Mouse (Mus musculus): ENCODE measurements at regions not wholly inside any gene's neighbourhood (a gene's known extent, or its start where the extent isn't known, plus 50 kb on each side); places are given as distances from the start of the nearest gene placed in this dataset.
"Not testable (repeated sequence)": the region's sequence is repeated elsewhere in the genome, so short reads cannot be mapped to it uniquely, and the experiment has no call there.

DNA sequence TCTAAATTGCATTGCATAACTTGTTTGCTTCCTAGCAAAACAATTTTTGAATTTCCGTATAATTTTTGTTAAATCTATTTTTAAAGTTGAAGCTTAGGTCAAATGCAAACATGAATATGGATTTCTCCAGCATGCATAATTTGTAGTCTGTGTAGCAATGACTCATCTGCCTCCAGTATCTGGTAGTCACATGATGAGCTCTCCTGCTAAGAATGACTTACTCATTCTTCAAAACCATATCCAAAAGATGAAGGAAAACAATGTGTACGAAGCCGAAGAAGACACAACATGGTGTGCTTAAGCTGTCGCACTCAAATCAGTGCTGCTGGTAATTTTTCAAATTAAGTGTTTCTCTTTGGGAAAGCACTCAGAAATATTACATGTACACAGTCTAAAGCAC is 1453.2 kb upstream of the Gje1 start:
- ATAC-seq (ENCODE audit: low FRiP score), result no peak
- H3K4me2 ChIP-seq (replicated peaks), result no peak overlapping the region
- no peak overlapping the region for H3K4me3 ChIP-seq (replicated peaks; ENCODE audit: low read length)
- no peak overlapping the region for H3K9ac ChIP-seq
- H3K4me1 ChIP-seq (replicated peaks; ENCODE audit: control insufficient read depth, insufficient read depth, low read length), result no peaks in the 10 kb centered on the region
- DNase-seq (ENCODE audit: low spot score), result no peak
- H3K27ac ChIP-seq, result no peak overlapping the region
- no peaks in the 10 kb centered on the region for H3K9me3 ChIP-seq (ENCODE audit: control insufficient read depth, low read length)
- 75% methylated on average over 4 of the region's 4 CpGs for WGBS
- H3K27me3 ChIP-seq (ENCODE audit: control insufficient read depth, insufficient read depth, low read length), result no peaks in the 10 kb centered on the region
- no peaks in the 10 kb centered on the region for H3K36me3 ChIP-seq (replicated peaks; ENCODE audit: control insufficient read depth, insufficient read depth)

DNA sequence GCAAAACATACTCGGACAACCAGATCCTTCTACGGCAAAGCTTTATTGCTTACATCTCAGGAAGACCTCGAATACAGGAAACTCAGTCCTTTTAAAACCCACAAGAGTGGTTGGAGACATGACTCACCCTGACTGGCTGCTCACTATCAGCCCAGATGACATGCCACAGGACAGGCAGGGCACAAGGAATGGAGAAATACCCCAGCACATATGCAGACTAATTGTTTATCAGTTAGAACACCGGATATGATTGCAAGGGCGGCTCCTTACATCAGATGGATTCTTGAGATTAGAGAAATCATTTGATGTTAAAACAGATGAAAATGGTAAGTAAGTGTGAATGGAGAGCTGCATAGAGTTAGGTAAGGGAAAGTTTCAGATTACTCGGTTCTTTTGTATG is 1441.5 kb upstream of the Gje1 start:
- H3K4me3 ChIP-seq (replicated peaks; ENCODE audit: low read length); H3K27me3 ChIP-seq (ENCODE audit: control insufficient read depth, insufficient read depth, low read length); H3K9ac ChIP-seq; DNase-seq (ENCODE audit: low spot score); H3K4me2 ChIP-seq (replicated peaks); H3K9me3 ChIP-seq (ENCODE audit: control insufficient read depth, low read length); H3K27ac ChIP-seq; H3K4me1 ChIP-seq (replicated peaks; ENCODE audit: control insufficient read depth, insufficient read depth, low read length); ATAC-seq (ENCODE audit: low FRiP score); H3K36me3 ChIP-seq (replicated peaks; ENCODE audit: control insufficient read depth, insufficient read depth): not testable (repeated sequence)
- WGBS, result 92% methylated on average over 6 of the region's 6 CpGs

DNA sequence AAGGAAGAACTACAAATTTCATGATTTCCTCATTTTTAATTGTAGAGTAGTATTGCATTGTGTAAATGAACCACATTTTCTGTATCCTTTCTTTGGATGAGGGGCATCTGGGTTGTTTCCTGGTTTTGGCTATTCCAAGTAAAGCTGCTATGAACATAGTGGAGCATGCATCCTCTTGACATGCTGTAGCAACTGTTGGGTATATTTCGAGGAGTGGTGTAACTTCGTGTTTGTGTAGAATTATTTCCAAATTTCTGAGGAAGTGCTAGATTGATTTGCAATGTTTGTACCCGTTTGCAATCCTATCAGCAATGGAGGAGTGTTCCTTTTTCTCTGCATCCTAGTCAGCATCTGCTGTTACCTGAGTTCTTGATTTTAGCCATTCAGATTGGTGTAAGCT is 1440.4 kb upstream of the Gje1 start:
- H3K9ac ChIP-seq, result no peak overlapping the region
- 93% methylated on average over 3 of the region's 3 CpGs for WGBS
- ATAC-seq (ENCODE audit: low FRiP score), result no peak

DNA sequence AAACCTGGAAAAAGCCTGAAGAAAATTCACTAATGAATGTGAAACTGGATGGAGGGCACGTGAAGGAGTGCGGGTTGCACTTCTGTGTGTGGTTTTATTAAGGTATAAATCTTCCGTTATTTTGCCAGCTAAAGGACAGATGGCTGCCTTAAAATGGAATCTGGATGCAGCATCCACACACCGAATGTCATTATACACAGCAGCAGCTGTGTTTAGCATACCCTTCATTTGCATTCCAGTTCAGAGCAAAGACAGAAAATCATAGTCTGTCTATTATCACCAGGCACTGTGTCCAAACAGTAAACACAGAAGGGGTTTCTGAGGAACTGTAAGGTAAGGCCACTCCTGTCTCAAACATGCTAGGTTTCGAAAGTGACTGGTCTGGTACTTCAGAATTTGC is 1438.9 kb upstream of the Gje1 start:
- H3K9me3 ChIP-seq (ENCODE audit: control insufficient read depth, low read length), result no peaks in the 10 kb centered on the region
- no peaks in the 10 kb centered on the region for H3K4me1 ChIP-seq (replicated peaks; ENCODE audit: control insufficient read depth, insufficient read depth, low read length)
- no peaks in the 10 kb centered on the region for H3K27me3 ChIP-seq (ENCODE audit: control insufficient read depth, insufficient read depth, low read length)
- no peak overlapping the region for H3K9ac ChIP-seq
- no peak overlapping the region for H3K4me3 ChIP-seq (replicated peaks; ENCODE audit: low read length)
- no peaks in the 10 kb centered on the region for H3K36me3 ChIP-seq (replicated peaks; ENCODE audit: control insufficient read depth, insufficient read depth)
- WGBS, result 57% methylated on average over 5 of the region's 5 CpGs
- H3K4me2 ChIP-seq (replicated peaks), result no peak overlapping the region
- DNase-seq (ENCODE audit: low spot score) (peak; percentile 37), ATAC-seq (ENCODE audit: low FRiP score) (0 out of 2 replicates have a peak, but pooled peaks have one; percentile 68)
- peak overlapping the region; percentile 20; the same call in 1 of the 2 replicates for H3K27ac ChIP-seq

More for the DNA sequence above, 1440.4 kb upstream of the Gje1 start:
- H3K27me3 ChIP-seq (ENCODE audit: control insufficient read depth, insufficient read depth, low read length), result no peaks in the 10 kb centered on the region
- no peaks in the 10 kb centered on the region for H3K4me1 ChIP-seq (replicated peaks; ENCODE audit: control insufficient read depth, insufficient read depth, low read length)
- DNase-seq (ENCODE audit: low spot score), result no peak
- no peak overlapping the region for H3K4me3 ChIP-seq (replicated peaks; ENCODE audit: low read length)
- no peak overlapping the region for H3K4me2 ChIP-seq (replicated peaks)
- H3K27ac ChIP-seq, result no peak overlapping the region
- no peaks in the 10 kb centered on the region for H3K36me3 ChIP-seq (replicated peaks; ENCODE audit: control insufficient read depth, insufficient read depth)
- H3K9me3 ChIP-seq (ENCODE audit: control insufficient read depth, low read length), result no peaks in the 10 kb centered on the region

DNA sequence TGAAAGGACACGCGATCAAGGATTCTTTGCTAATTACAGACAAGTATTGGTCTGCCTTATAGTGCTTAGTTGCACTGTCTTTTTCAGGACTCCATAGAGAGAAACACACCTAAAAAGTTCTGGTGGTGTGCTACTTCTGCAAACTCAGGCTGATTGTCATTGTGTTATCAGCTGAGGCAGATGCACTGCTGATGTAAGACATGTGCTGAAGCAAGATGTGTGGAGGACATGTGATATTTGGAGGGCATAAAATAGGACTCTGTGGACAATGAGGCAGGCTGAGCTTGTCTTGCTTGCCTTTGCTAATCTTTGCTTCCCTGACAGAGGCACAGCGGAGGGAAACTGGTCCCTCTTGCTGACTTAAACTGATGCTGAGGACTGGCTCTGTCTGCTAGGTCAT is 1431.0 kb upstream of the Gje1 start:
- no peak overlapping the region for H3K4me3 ChIP-seq (replicated peaks; ENCODE audit: low read length)
- no peaks in the 10 kb centered on the region for H3K27me3 ChIP-seq (ENCODE audit: control insufficient read depth, insufficient read depth, low read length)
- ATAC-seq (ENCODE audit: low FRiP score), result no peak
- no peak overlapping the region for H3K4me2 ChIP-seq (replicated peaks)
- no peaks in the 10 kb centered on the region for H3K9me3 ChIP-seq (ENCODE audit: control insufficient read depth, low read length)
- no peaks in the 10 kb centered on the region for H3K4me1 ChIP-seq (replicated peaks; ENCODE audit: control insufficient read depth, insufficient read depth, low read length)
- DNase-seq (ENCODE audit: low spot score), result no peak
- 95% methylated on average over 3 of the region's 3 CpGs for WGBS
- H3K9ac ChIP-seq, result no peak overlapping the region
- H3K36me3 ChIP-seq (replicated peaks; ENCODE audit: control insufficient read depth, insufficient read depth), result no peaks in the 10 kb centered on the region
- no peak overlapping the region for H3K27ac ChIP-seq

DNA sequence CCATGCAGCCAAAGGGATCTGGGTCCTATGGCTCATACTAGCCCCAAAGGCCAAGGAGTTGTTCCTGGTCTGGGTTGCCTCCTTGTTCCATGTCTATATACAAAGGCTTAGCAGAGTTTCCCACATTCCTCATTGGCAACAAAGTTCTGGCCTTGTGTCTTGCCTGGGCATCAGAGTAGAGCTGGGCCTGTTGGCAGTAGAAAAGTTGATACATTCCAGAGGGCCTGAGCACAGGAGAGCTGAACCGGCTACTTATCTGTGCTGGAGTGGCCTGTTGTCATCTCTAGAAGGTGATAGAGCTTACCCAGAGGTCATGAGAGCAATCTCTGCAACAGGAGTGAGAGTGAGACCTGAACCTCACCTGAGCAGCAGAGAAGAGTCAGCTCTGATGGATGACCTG is 1427.4 kb upstream of the Gje1 start:
- Histone ChIP-seq H3K27ac (no peak overlapping the region), H3K9ac (no peak overlapping the region), H3K4me2 (replicated peaks) (no peak overlapping the region), H3K4me1 (replicated peaks; ENCODE audit: control insufficient read depth, insufficient read depth, low read length) (no peaks in the 10 kb centered on the region), H3K4me3 (replicated peaks; ENCODE audit: low read length) (no peak overlapping the region), H3K9me3 (ENCODE audit: control insufficient read depth, low read length) (no peaks in the 10 kb centered on the region), H3K27me3 (ENCODE audit: control insufficient read depth, insufficient read depth, low read length) (no peaks in the 10 kb centered on the region), H3K36me3 (replicated peaks; ENCODE audit: control insufficient read depth, insufficient read depth) (no peaks in the 10 kb centered on the region)
- no peak for ATAC-seq (ENCODE audit: low FRiP score)
- DNase-seq (ENCODE audit: low spot score), result no peak
- WGBS, result 90% methylated on average over 1 of the region's 1 CpGs

DNA sequence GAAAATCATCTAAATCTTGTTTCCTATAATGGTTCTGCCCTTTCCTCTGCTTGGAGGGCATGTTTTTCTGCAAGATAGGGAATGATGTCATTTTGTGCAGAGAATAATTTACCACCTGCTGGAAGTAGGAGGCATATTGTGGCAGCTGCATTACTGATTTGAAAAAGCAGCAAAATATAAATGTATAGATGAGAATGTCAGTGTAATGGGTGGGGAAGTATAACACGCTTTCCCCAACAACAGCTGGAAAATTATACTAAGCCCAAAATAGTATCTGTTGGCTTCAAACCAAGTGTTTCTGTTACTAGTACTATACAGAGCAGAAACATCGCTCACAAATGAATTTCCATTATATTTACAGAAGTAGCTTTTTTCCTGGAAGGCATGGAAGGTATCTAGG is 1405.9 kb upstream of the Gje1 start:
- WGBS, result 69% methylated on average over 2 of the region's 2 CpGs
- no peaks in the 10 kb centered on the region for H3K4me1 ChIP-seq (replicated peaks; ENCODE audit: control insufficient read depth, insufficient read depth, low read length)
- H3K27ac ChIP-seq, result peak overlapping the region; percentile 14; the same call in 1 of the 2 replicates
- no peak overlapping the region for H3K4me2 ChIP-seq (replicated peaks)
- no peaks in the 10 kb centered on the region for H3K9me3 ChIP-seq (ENCODE audit: control insufficient read depth, low read length)
- no peak overlapping the region for H3K9ac ChIP-seq
- 0 out of 2 replicates have a peak, but pooled peaks have one; percentile 51 for ATAC-seq (ENCODE audit: low FRiP score)
- H3K36me3 ChIP-seq (replicated peaks; ENCODE audit: control insufficient read depth, insufficient read depth), result no peaks in the 10 kb centered on the region
- peak; percentile 29 for DNase-seq (ENCODE audit: low spot score)
- no peak overlapping the region for H3K4me3 ChIP-seq (replicated peaks; ENCODE audit: low read length)
- no peaks in the 10 kb centered on the region for H3K27me3 ChIP-seq (ENCODE audit: control insufficient read depth, insufficient read depth, low read length)

DNA sequence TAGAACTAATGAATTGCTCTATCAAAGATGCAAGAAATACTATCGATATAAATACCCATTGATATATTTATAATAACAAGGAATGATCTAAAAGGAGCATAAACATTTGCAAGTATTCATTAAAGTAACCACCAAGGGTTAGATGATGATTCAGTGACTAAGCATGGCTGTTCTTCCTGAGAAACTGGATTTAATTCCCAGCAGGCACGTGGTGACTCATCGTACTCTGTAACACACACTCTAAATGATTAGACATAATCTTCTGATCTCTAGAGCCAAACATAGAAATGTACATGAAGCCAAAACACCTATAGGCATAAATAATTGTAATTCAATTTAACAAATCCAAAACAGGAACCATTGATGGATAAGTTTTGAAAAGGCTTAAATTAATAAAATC is 1370.2 kb upstream of the Gje1 start:
- H3K9me3 ChIP-seq (ENCODE audit: control insufficient read depth, low read length), result no peaks in the 10 kb centered on the region

DNA sequence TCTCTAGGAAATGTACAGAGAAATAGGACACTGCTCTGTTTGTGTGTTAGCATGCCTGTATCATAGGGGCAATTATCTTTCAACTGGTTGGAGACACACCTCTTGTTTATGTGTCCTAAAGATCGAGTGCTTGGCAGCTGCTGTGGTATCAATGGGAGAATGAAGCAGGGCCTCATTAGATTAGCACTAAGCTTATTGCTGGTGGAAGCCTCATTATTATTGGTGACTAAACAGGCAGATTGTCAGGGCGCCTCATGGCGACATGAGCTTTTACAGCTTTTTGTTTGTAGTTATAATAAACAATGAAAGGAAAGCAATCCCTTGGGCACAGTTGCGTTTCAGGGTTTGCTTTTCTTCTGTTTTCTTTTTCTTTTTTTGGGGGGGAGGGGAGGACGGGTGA is 1335.0 kb upstream of the Gje1 start:
- H3K36me3 ChIP-seq (replicated peaks; ENCODE audit: control insufficient read depth, insufficient read depth), result no peaks in the 10 kb centered on the region
- peak; percentile 77 for ATAC-seq (ENCODE audit: low FRiP score)
- no peak overlapping the region for H3K4me2 ChIP-seq (replicated peaks)
- no peak overlapping the region for H3K9ac ChIP-seq
- H3K4me3 ChIP-seq (replicated peaks; ENCODE audit: low read length), result no peak overlapping the region
- no peaks in the 10 kb centered on the region for H3K27me3 ChIP-seq (ENCODE audit: control insufficient read depth, insufficient read depth, low read length)
- no peaks in the 10 kb centered on the region for H3K9me3 ChIP-seq (ENCODE audit: control insufficient read depth, low read length)
- peak overlapping the region; percentile 33; the same call in 1 of the 2 replicates for H3K27ac ChIP-seq
- H3K4me1 ChIP-seq (replicated peaks; ENCODE audit: control insufficient read depth, insufficient read depth, low read length), result no peaks in the 10 kb centered on the region; the same call in 1 of the 2 replicates
- DNase-seq (ENCODE audit: low spot score), result peak; percentile 36
- WGBS, result 27% methylated on average over 5 of the region's 5 CpGs

More for the DNA sequence above, 1370.2 kb upstream of the Gje1 start:
- ATAC-seq (ENCODE audit: low FRiP score), result no peak
- Histone ChIP-seq H3K36me3 (replicated peaks; ENCODE audit: control insufficient read depth, insufficient read depth) (no peaks in the 10 kb centered on the region), H3K27ac (no peak overlapping the region), H3K4me2 (replicated peaks) (no peak overlapping the region), H3K27me3 (ENCODE audit: control insufficient read depth, insufficient read depth, low read length) (no peaks in the 10 kb centered on the region), H3K4me3 (replicated peaks; ENCODE audit: low read length) (no peak overlapping the region), H3K4me1 (replicated peaks; ENCODE audit: control insufficient read depth, insufficient read depth, low read length) (no peaks in the 10 kb centered on the region), H3K9ac (no peak overlapping the region)
- DNase-seq (ENCODE audit: low spot score), result no peak
- WGBS, result 82% methylated on average over 3 of the region's 3 CpGs

DNA sequence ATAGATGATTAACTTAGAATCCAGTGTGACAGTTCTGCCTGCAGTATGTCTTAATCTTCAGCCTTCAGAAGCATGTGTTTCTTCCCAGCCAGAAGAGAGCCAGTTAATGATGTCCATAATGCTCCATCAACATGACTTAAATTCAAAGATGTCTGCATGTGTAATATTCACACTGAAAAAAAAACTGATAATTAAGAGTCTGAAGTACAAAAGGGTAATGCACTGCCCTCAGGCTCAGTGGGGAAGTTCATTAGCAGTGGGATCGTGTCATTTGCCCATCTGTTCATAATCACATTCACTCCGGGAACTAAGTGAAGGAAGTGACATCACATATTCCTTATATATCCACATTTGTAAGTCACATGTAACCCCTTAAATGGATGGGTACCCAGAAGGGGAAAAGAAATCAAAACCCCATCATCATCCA is 1334.5 kb upstream of the Gje1 start:
- Histone ChIP-seq H3K4me2 (replicated peaks) (no peak overlapping the region), H3K4me3 (replicated peaks; ENCODE audit: low read length) (no peak overlapping the region), H3K9me3 (ENCODE audit: control insufficient read depth, low read length) (no peaks in the 10 kb centered on the region), H3K9ac (no peak overlapping the region), H3K36me3 (replicated peaks; ENCODE audit: control insufficient read depth, insufficient read depth) (no peaks in the 10 kb centered on the region), H3K4me1 (replicated peaks; ENCODE audit: control insufficient read depth, insufficient read depth, low read length) (no peaks in the 10 kb centered on the region; the same call in 1 of the 2 replicates), H3K27me3 (ENCODE audit: control insufficient read depth, insufficient read depth, low read length) (no peaks in the 10 kb centered on the region), H3K27ac (0 out of 2 replicates have a peak overlapping the region, but pooled peaks have one; percentile 33)
- ATAC-seq (ENCODE audit: low FRiP score) (peak; percentile 89), DNase-seq (ENCODE audit: low spot score) (peak; percentile 55)
- 22% methylated on average over 2 of the region's 2 CpGs for WGBS

Measured in hindbrain, embryonic 14.5 days (tissue).